Mouse (Mus musculus) neural tube, embryonic 15.5 days (tissue): ENCODE measurements around the gene Amigo1. TPM values are rescaled to one million over a fixed set of nuclear protein-coding genes. Genes with fewer than 3 reads are reported as not detected.
A peak's percentile ranks its signal among the peaks of the same experiment; 100 is the strongest.

ENCODE experiments used
- ATAC-seq: fragments of 200-750 bp; cut with Nextera tagmentation; 2 replicates; pipeline ENCODE4 v1.8.0; 2017; ENCODE audit warnings: mild to moderate bottlenecking, moderate TSS enrichment, moderate library complexity; ENCODE audit not compliant: low FRiP score
- H3K27ac ChIP-seq: fragments of 300-500 bp; sonication (generic); replicated peaks from 2 replicates; pipeline ENCODE4 v1.5.1; 2015; ENCODE audit warnings: mild to moderate bottlenecking, inconsistent platforms
- H3K27me3 ChIP-seq: fragments of 300-500 bp; sonication (generic); replicated peaks from 2 replicates; pipeline ENCODE4 v1.6.1; 2015; ENCODE audit warnings: inconsistent platforms
- H3K36me3 ChIP-seq: fragments of 300-500 bp; sonication (generic); 2 replicates; pipeline ENCODE4 v1.6.1; 2015; ENCODE audit warnings: inconsistent platforms
- H3K4me1 ChIP-seq: fragments of 300-500 bp; sonication (generic); 2 replicates; pipeline ENCODE4 v1.6.1; 2015; ENCODE audit warnings: inconsistent platforms
- H3K4me2 ChIP-seq: fragments of 300-500 bp; sonication (generic); 2 replicates; pipeline ENCODE4 v1.6.1; 2015; ENCODE audit warnings: inconsistent platforms, mild to moderate bottlenecking, moderate library complexity
- H3K4me3 ChIP-seq: fragments of 300-500 bp; sonication (generic); replicated peaks from 2 replicates; pipeline ENCODE4 v1.5.1; 2015; ENCODE audit warnings: mild to moderate bottlenecking, inconsistent platforms
- H3K9ac ChIP-seq: fragments of 300-500 bp; sonication (generic); replicated peaks from 2 replicates; pipeline ENCODE4 v1.6.1; 2015; ENCODE audit warnings: mild to moderate bottlenecking, inconsistent platforms
- H3K9me3 ChIP-seq: fragments of 300-500 bp; sonication (generic); replicated peaks from 2 replicates; pipeline ENCODE4 v1.6.1; 2016; ENCODE audit warnings: inconsistent platforms
- WGBS: fragments of 180-500 bp; shearing (Covaris S2); methylation state at CpG from one replicate; pipeline ENCODE4 v1.1.7; 2015; ENCODE audit warnings: mixed read lengths; 5-methylcytosine and 5-hydroxymethylcytosine counted together
- polyA plus RNA-seq: library from polyadenylated mRNA; unstranded; fragments of >200 nt; fragmentation: Nextera tagmentation; extraction: Ambion mirVana; gene quantifications from 2 replicates; pipeline ENCODE4 v1.2.1, GENCODE M21; 2015

Amigo1 gene
- polyA plus RNA-seq, 1 experiment from 2014 or later, result 14.4 TPM

DNA sequence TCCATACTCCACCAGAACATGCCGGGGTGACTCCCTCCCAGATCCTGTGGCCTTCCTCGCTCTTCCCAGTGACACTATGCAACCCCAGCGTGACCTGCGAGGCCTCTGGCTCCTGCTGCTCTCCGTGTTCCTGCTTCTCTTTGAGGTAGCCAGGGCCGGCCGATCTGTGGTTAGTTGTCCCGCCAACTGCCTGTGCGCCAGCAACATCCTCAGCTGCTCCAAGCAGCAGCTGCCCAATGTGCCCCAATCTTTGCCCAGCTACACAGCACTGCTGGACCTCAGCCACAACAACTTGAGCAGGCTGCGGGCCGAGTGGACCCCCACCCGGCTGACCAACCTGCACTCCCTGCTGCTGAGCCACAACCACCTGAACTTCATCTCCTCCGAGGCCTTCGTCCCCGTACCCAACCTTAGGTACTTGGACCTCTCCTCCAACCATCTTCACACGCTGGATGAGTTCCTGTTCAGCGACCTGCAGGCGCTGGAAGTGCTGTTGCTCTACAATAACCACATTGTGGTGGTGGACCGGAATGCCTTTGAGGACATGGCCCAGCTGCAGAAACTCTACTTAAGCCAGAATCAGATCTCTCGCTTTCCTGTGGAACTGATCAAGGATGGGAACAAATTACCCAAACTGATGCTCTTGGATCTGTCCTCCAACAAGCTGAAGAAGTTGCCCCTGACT, 1.1 kb downstream of the Amigo1 start:
- Histone ChIP-seq H3K4me2 (peak overlapping the region; percentile 85), H3K4me3 (peak overlapping the region; percentile 76), H3K27ac (0 out of 2 replicates have a peak overlapping the region, but pooled peaks have one; percentile 75), H3K9ac (peak overlapping the region; percentile 82), H3K36me3 (peaks cover 11% of the 10 kb centered on the region; the same call in 1 of the 2 replicates), H3K27me3 (peaks cover 3% of the 10 kb centered on the region; the same call in 1 of the 2 replicates), H3K4me1 (peaks cover 52% of the 10 kb centered on the region), H3K9me3 (no peaks in the 10 kb centered on the region)
- WGBS, result 61% methylated on average over 20 of the region's 20 CpGs
- peak; percentile 5; the same call in 1 of the 2 replicates for ATAC-seq

DNA sequence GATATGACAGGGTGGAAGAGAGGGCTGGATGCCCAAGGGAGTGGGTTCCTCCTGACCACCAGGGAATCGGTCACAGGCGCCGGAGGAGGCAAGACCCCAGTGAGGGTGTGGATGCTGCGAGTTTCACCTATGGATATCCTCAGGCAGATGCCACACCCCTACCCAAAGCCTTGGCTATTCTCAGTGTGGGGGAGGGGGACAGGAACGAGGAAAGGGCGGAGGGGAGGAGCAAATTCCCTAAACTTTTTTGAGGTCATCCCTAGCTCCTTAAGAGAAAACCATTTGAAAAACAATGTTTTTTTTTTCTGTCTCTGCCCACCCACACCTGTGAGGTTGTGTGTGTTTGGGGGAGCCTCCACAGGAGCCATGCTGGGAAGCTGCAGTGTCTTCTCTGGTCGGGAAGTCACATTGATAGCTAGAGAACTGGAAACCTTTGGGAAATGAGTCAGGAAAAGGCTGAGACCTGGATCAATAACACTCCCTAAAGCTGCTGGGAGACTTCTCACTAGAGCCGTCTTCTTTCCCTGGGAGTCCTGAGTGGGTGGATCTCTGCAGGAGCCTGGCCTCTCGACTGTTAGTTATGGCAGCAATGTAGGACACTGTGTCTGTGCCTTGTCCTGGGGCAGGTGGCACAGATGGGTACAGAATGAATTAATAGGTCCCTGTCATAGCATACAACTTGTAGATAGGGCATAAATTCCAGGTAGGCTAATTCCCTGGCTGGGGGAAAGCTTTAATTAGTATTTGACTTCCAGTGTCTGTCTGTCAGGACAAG, 2.8 kb downstream of the Amigo1 start:
- peak overlapping the region; percentile 0; the same call in 1 of the 2 replicates for H3K4me2 ChIP-seq
- H3K36me3 ChIP-seq, result peaks cover 11% of the 10 kb centered on the region; the same call in 1 of the 2 replicates
- peaks cover 3% of the 10 kb centered on the region; the same call in 1 of the 2 replicates for H3K27me3 ChIP-seq
- no peak for ATAC-seq
- H3K4me3 ChIP-seq, result no peak overlapping the region
- H3K27ac ChIP-seq, result no peak overlapping the region
- WGBS, result 67% methylated on average over 9 of the region's 9 CpGs
- no peaks in the 10 kb centered on the region for H3K9me3 ChIP-seq
- H3K9ac ChIP-seq, result no peak overlapping the region
- H3K4me1 ChIP-seq, result peaks cover 55% of the 10 kb centered on the region

DNA sequence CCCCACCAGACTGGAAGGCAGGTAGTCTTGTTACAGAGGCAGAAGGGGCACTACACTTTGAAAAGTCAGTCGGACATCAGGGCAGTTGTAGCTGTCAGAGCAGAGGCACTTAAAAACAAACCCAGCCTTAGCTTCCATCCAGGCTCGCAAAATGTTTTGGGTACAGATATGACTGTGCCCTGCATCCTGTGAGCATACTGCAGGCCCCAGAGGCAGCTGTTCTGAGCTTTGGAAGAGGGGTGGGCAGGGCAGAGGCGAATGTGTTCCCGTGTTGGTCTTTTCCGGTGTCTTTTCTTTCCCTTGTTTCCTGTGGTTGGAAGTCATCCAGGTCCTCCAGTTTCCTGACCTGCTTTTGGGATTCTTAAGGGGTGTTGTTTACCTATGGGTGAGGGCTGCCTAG, 3.8 kb downstream of the Amigo1 start:
- Histone ChIP-seq H3K4me2 (no peak overlapping the region), H3K27ac (no peak overlapping the region), H3K36me3 (peaks cover 11% of the 10 kb centered on the region; the same call in 1 of the 2 replicates), H3K9ac (no peak overlapping the region), H3K9me3 (no peaks in the 10 kb centered on the region), H3K4me1 (peaks cover 58% of the 10 kb centered on the region), H3K4me3 (no peak overlapping the region), H3K27me3 (no peaks in the 10 kb centered on the region)
- ATAC-seq, result no peak
- 66% methylated on average over 5 of the region's 5 CpGs for WGBS

DNA sequence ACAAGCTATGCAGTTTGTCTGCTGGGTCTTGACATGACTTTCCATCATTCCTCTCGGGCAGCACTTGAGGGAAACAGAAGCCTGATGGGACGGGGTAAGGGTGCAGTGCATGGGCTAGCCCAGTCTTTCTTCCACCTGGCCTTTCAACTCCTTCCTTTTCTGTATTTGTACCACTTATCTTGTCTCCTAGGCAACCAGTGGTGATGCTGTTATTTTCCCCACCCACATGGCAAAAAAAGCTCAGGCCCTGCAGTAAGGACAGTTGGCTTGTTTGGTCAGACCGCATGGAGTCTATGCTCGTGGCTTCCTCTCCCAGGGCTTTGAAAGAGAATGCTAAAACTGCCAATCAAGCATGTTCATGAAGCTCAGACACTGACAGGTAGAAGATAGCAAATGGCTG, 7.6 kb downstream of the Amigo1 start:
- no peak overlapping the region for H3K9ac ChIP-seq
- WGBS, result 71% methylated on average over 4 of the region's 4 CpGs
- no peaks in the 10 kb centered on the region for H3K9me3 ChIP-seq
- no peak for ATAC-seq
- peaks cover 7% of the 10 kb centered on the region; the same call in 1 of the 2 replicates for H3K36me3 ChIP-seq
- H3K4me3 ChIP-seq, result no peak overlapping the region
- H3K27me3 ChIP-seq, result no peaks in the 10 kb centered on the region
- H3K4me2 ChIP-seq, result no peak overlapping the region
- H3K4me1 ChIP-seq, result peaks cover 55% of the 10 kb centered on the region
- H3K27ac ChIP-seq, result no peak overlapping the region

DNA sequence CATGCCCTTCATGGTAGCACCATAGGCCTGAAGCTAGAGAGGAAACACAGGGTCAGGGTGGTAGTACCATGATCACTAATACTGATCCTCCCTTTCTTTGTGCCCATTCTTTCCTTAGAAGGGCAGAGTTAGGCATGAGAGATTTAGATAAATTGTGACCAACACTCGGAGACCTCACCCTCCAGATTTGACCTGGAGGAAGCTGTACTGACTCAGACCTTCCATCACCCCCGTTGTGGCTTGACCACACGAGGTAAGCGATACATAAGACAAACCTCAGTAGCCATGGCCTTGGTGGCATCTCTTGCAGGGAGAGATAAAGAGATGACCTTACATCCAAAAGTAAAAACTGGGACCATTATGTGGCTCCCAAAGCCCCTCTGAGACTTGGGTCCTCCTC, 9.2 kb downstream of the Amigo1 start:
- Histone ChIP-seq H3K9ac (no peak overlapping the region), H3K36me3 (peaks cover 7% of the 10 kb centered on the region; the same call in 1 of the 2 replicates), H3K27me3 (no peaks in the 10 kb centered on the region), H3K4me2 (no peak overlapping the region), H3K4me1 (peaks cover 50% of the 10 kb centered on the region), H3K4me3 (no peak overlapping the region), H3K9me3 (no peaks in the 10 kb centered on the region), H3K27ac (peak overlapping the region; percentile 69)
- 91% methylated on average over 4 of the region's 4 CpGs for WGBS
- no peak for ATAC-seq

DNA sequence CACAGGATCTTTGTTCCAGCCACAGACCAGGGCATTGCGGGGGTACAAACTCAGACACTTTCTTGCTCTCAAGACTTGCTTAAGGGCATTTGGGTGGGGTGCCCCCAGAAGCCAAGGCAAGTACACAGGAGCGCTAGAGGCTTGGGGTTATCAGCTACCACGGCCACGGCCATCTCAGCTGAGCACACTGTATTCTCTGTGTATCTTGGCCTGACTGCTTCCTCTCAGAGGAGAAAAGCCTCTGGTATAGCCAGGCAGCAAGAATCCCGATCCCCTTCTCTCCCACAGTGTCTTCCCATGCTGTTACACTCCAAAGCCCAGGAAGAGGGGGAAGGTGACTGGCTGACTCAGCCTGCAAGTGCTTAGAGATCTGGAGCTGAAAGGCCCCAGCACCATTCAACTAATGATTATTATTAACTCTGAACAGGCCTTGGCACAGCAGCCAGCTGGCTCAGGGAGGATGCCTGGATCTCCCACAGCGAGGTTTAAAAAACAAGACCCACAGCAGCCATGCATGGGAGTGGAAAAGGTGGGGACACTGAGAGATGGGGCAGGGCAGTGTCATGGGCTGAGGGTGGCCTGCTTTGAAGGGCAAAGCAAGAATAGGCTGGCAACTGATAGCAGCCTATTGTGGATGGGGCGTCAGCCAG, 9.9 kb downstream of the Amigo1 start:
- H3K4me3 ChIP-seq, result no peak overlapping the region
- H3K27me3 ChIP-seq, result no peaks in the 10 kb centered on the region
- H3K4me1 ChIP-seq, result peaks cover 51% of the 10 kb centered on the region
- H3K27ac ChIP-seq, result peak overlapping the region; percentile 69
- no peak overlapping the region for H3K4me2 ChIP-seq
- ATAC-seq, result no peak
- 62% methylated on average over 7 of the region's 7 CpGs for WGBS
- H3K36me3 ChIP-seq, result peaks cover 7% of the 10 kb centered on the region; the same call in 1 of the 2 replicates
- no peaks in the 10 kb centered on the region for H3K9me3 ChIP-seq
- H3K9ac ChIP-seq, result no peak overlapping the region

DNA sequence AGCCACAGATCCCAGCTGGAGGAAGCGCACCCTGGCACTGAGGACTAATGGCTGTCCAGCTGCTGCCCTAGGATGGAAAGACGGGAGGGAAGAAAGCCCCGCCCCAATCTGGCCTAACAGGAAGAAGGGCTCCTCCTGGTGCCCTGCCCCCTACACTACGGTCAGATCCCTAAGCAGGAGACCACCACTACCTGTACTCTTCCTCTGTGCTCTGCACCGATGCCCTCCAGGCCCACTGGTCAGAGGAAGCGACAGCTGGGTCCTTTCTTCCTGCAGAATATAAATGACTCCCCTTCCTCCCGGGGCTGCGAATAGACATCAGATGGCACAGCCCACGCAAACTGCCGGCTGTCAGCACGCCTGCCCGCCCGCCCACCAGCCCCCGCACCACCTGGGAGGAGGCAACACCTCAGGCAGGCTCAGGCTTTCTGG, 10.9 kb downstream of the Amigo1 start:
- peaks cover 7% of the 10 kb centered on the region for H3K36me3 ChIP-seq
- no peaks in the 10 kb centered on the region for H3K27me3 ChIP-seq
- ATAC-seq, result peak; percentile 23
- peak overlapping the region; percentile 69 for H3K27ac ChIP-seq
- H3K4me2 ChIP-seq, result peak overlapping the region; percentile 27
- peaks cover 54% of the 10 kb centered on the region for H3K4me1 ChIP-seq
- 9% methylated on average over 14 of the region's 14 CpGs for WGBS
- no peak overlapping the region for H3K4me3 ChIP-seq
- H3K9me3 ChIP-seq, result no peaks in the 10 kb centered on the region
- no peak overlapping the region for H3K9ac ChIP-seq

DNA sequence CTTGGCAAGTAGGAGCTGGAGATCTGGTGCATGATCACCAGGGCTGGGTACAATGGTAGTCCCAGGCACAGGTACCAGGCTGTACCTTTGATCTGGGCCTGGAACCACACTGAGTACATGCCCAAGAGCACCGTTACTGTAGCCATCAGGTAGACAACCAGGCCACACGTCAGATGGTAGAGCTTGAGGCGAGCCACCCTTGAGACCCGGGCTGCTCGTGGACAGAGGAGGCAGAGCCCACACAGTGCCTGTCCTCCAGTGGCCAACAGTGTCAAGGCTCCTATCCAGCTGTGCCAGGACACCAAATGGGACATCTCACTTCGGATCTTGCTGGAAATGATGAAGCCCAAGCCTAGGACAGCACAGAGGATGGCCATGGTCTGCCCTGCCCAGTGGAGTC, 13.1 kb downstream of the Amigo1 start:
- no peak overlapping the region for H3K4me3 ChIP-seq
- no peaks in the 10 kb centered on the region for H3K9me3 ChIP-seq
- ATAC-seq, result no peak
- WGBS, result 94% methylated on average over 6 of the region's 6 CpGs
- no peaks in the 10 kb centered on the region for H3K27me3 ChIP-seq
- no peak overlapping the region for H3K4me2 ChIP-seq
- no peak overlapping the region for H3K27ac ChIP-seq
- peaks cover 59% of the 10 kb centered on the region for H3K4me1 ChIP-seq
- H3K36me3 ChIP-seq, result peaks cover 23% of the 10 kb centered on the region
- no peak overlapping the region for H3K9ac ChIP-seq

DNA sequence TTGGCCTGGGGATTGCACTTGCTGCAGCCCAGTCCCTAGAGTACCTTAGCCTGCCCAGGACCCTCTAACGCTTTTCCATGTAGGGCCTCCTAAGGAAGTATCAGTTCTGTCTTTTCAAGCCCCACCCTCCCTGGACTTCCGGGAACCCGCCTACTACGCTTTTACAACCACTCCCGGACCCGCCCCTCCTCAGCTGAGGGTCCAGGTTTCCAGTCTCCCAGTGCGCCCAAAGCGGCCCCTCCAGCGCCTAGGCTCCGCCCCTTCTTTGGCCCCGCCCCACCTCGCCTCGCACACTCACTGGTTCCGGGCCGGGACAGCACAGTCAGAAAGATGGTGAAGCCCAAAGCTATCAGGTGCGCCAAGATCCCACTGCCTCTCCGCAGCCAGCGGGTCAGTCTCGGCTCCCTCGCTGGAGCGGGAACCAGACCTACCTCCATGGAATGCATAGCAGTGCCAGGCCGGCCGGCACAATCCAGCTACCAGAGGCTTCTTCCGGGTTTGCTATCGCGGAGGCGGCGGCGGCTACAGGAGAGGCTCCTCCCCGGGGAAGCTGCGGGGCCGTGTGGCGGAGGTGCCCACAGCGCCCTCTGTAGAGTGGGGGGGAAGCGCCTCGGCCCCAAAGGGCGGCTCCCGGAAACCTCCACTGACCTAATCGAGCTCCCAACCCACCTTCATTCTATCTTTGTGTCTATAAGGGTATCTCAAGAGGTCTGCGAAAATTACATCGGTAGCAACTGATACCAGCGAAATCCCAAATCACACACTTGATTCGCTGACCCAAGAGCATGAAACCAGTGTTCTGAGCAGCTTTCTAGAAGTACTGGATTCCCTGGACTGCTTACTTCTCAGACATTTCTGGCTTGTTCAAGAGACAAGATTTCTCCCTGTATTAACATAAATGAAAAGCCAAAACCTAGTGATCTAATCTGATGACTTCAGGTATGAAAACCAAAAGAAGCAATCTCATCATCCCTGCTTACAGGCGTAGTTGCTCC, 14.5 kb downstream of the Amigo1 start, which contains the start of gene Cyb561d1:
Cyb561d1 (minus strand) TSS at position 884 of the 995 bp plus-strand sequence.
- peaks cover 49% of the 10 kb centered on the region for H3K4me1 ChIP-seq

DNA sequence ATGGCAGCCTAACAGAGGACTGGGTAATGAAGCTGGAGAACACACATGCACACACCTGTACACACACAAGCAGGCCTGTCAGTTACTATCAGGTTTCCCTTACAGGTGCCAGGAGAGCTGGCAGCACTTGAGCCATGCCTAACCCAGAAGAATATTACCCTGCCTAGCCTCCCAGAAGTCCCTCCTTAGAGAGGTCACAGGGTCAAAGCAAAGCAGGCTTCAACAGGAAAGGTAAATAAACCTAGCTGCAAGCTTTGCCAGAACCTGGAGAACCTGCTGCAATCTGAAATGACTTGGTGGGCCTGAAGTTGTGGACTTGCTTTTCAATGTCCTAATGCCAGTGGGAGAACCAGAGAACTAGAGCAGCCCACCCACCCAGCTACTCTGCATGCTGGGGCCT, 16.4 kb downstream of the Amigo1 start:
- H3K4me1 ChIP-seq, result peaks cover 35% of the 10 kb centered on the region
- H3K27ac ChIP-seq, result no peak overlapping the region
- no peak overlapping the region for H3K4me3 ChIP-seq
- no peak overlapping the region for H3K4me2 ChIP-seq
- H3K9ac ChIP-seq, result no peak overlapping the region
- no peaks in the 10 kb centered on the region for H3K27me3 ChIP-seq
- no peak for ATAC-seq
- H3K9me3 ChIP-seq, result no peaks in the 10 kb centered on the region
- peaks cover 53% of the 10 kb centered on the region for H3K36me3 ChIP-seq

More for the DNA sequence above, 14.5 kb downstream of the Amigo1 start, which contains the start of gene Cyb561d1:
- H3K4me2 ChIP-seq, result peak within 1 kb of the TSS; percentile 81
- WGBS, result 4% methylated on average over 44 of the region's 44 CpGs
- peaks cover 36% of the 10 kb centered on the region for H3K36me3 ChIP-seq
- peak within 1 kb of the TSS; percentile 84 for H3K27ac ChIP-seq
- H3K9me3 ChIP-seq, result no peaks in the 10 kb centered on the region
- ATAC-seq, result peak; percentile 80
- H3K27me3 ChIP-seq, result no peaks in the 10 kb centered on the region
- H3K9ac ChIP-seq, result peak within 1 kb of the TSS; percentile 65
- H3K4me3 ChIP-seq, result peak within 1 kb of the TSS; percentile 60
